Mouse (Mus musculus) brain, embryonic 14.5 days (tissue): ENCODE data around the gene Ssr4. TPM values are rescaled to one million over a fixed set of nuclear protein-coding genes. Genes with fewer than 3 reads are reported as not detected.

Source experiments
- DNase-seq: peaks from one replicate; pipeline ENCODE4 v3.0.0-alpha.2; 2011; ENCODE audit warnings: low read depth
- CTCF ChIP-seq: fragments of 200-500 bp; IDR thresholded peaks from 2 replicates; pipeline ENCODE4 v1.5.1; 2012; ENCODE audit warnings: inconsistent platforms, mild to moderate bottlenecking, moderate library complexity, borderline replicate concordance; ENCODE audit not compliant: insufficient read depth, insufficient read length; ENCODE audit errors: extremely low read depth
- POLR2A ChIP-seq: fragments of 200-500 bp; IDR thresholded peaks from 2 replicates; pipeline ENCODE4 v1.6.1; 2012; ENCODE audit warnings: mild to moderate bottlenecking, inconsistent platforms, borderline replicate concordance; ENCODE audit not compliant: poor library complexity, insufficient read depth, insufficient read length, severe bottlenecking; ENCODE audit errors: extremely low read depth
- polyA plus RNA-seq: library from polyadenylated mRNA; depleted of rRNA; stranded (reverse); fragments of >200 nt; gene quantifications from 2 replicates; pipeline ENCODE4 v1.2.3, GENCODE M21; 2012; rRNA removed

Gene Ssr4
- polyA plus RNA-seq, 1 experiment = 130 TPM

GRCm38 (mm10) chrX:73816596-73817314, 29.9 kb downstream of the Ssr4 start:
- no peak for TF ChIP-seq CTCF
- no peak for TF ChIP-seq POLR2A
- DNase-seq = no peak

DNA sequence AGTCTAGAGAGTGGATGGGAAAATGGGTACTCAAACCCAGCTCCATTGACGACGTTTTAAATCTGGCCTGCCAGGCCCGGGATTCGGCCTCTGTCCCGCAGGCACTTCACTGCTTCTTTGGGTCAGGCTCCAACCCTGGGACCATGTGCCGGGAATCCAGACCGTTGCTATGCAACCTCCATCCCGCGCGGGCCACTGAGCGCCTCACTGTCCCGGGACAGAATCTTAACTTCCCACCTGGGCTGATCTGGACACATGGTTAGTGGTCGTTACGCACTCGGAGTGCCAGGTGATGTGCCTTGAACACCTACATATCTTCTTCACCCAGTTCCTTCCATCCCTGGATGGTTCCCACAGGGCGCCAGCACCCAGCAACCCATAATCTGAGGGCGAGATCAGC, 36.9 kb downstream of the Ssr4 start:
- peak; percentile 28 for DNase-seq
- TF ChIP-seq CTCF (no peak), POLR2A (no peak)

DNA sequence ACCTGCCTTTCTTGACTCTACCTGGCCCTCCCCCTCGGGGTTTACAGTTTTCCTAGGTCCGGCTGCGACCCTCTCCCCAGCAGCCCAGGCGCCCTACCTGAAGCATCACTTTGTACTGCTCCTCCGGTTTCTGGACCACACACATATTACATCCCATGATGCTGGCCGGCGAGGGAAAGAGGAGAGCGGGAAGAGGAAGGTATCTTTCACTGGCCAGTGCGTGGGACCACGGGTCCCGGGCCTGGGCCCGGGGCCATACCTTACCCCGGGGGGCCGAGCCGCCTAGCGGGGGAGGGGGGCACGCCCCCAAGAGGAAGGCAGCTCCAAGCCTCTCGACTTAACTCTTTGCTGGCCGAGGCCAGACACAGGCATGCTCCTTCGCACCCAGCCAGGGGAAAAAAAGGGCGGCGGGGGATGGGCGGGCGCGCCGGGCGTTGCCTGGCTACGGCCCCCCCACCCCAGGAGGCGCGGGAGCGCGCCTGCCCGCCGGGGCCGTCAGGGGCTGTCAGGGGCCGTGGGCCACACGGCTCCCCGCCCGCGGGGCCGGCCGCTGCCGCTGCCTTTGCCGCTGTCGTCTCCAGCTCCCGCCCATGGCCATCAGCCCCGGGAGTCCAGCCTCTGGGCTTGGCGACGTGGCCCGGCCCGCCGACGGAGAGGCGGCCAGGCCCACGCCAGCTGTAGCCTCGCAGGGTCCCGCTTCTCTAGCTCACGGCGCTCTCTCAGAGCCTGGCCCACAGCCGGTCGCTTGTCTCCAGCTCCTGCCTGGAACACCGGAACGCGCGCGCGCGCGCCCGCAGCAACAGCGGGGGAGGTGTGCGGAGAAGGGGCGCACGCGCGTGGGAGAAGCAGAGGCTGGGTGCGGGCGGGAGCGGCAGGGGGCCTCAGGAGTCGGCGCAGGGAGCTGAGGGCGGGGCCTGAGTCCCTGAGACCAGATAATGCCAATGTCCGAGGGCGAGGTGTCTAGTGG, 37.6 kb downstream of the Ssr4 start, which contains the start of gene Pdzd4:
Pdzd4 (minus strand) TSS at position 785 of the 967 bp plus-strand sequence.
- TF ChIP-seq POLR2A = peak; percentile 37; the same call in 1 of the 2 replicates
- TF ChIP-seq CTCF = no peak
- DNase-seq = peak; percentile 92

- no peak for TF ChIP-seq POLR2A
- no peak for TF ChIP-seq CTCF
- no peak for DNase-seq
Measured at GRCm38 (mm10) chrX:73835731-73836130, 48.9 kb downstream of the Ssr4 start.

- TF ChIP-seq POLR2A (no peak), CTCF (no peak)
- no peak for DNase-seq
Measured at GRCm38 (mm10) chrX:73836691-73837090, 49.9 kb downstream of the Ssr4 start.

Other genes starting within 250 kb of the Ssr4 start
- gene Dusp9, start 147.6 kb upstream of the Ssr4 start, polyA plus RNA-seq = 1.1 and 1.5 TPM in 2 replicates
- 139 and 181 TPM in 2 replicates for gene Pnck, start 126.9 kb upstream of the Ssr4 start, polyA plus RNA-seq
- gene Slc6a8, start 113.9 kb upstream of the Ssr4 start, polyA plus RNA-seq = 62.2 and 71.4 TPM in 2 replicates
- gene Bcap31, start 70.9 kb upstream of the Ssr4 start, polyA plus RNA-seq = 44.3 and 48.6 TPM in 2 replicates
- gene Abcd1, start 70.4 kb upstream of the Ssr4 start, polyA plus RNA-seq = 16.0 and 19.3 TPM in 2 replicates
- gene Plxnb3, start 29.9 kb upstream of the Ssr4 start, polyA plus RNA-seq = 0.58 and 0.79 TPM in 2 replicates
- 0.85 and 1.2 TPM in 2 replicates for gene Srpk3, start 12.6 kb upstream of the Ssr4 start, polyA plus RNA-seq
- 382 and 510 TPM in 2 replicates for gene Idh3g, start 131 bp upstream of the Ssr4 start, polyA plus RNA-seq
- gene Pdzd4, start 37.9 kb downstream of the Ssr4 start, polyA plus RNA-seq = 88.2 and 125 TPM in 2 replicates
- gene Avpr2, start 105.1 kb downstream of the Ssr4 start, polyA plus RNA-seq = not detected in 2 replicates
- 141 and 249 TPM in 2 replicates for gene L1cam, start 109.1 kb downstream of the Ssr4 start, polyA plus RNA-seq
- 6.6 and 8.5 TPM in 2 replicates for gene Arhgap4, start 134.8 kb downstream of the Ssr4 start, polyA plus RNA-seq
- 87.7 and 97.8 TPM in 2 replicates for gene Naa10, start 134.9 kb downstream of the Ssr4 start, polyA plus RNA-seq
- 8.0 and 8.7 TPM in 2 replicates for gene Renbp, start 143.8 kb downstream of the Ssr4 start, polyA plus RNA-seq
- 50.3 and 83.2 TPM in 2 replicates for gene Hcfc1, start 179.3 kb downstream of the Ssr4 start, polyA plus RNA-seq
- gene Irak1, start 236.9 kb downstream of the Ssr4 start, polyA plus RNA-seq = 59.2 and 77.8 TPM in 2 replicates